Mouse (Mus musculus): ENCODE measurements around the gene Pkd1. TPM values are rescaled to one million over a fixed set of nuclear protein-coding genes. Genes with fewer than 3 reads are reported as not detected.

Gene Pkd1
- polyA plus RNA-seq, 1 experiment from 2014 or later = 23.9 TPM

DNA sequence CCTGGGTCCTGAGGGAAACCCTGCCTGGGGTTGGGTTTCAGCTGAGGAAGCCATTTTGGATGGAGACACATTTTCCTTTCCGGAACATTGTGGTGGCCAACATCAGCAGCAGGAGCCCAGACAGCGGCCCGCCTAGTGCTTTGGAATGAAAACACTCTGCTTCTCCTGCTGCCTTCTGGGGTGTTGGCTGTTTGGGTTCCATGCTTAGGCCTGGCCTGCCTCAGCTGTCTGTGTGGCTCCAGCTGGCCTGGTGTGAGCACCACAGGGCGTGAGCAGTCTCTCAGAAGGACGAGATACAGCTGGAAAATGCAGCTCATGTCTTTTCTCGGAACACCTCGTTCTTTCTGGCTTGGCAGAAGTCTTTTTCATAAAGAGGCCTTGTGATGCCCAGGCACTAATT is 7.5 kb downstream of the Pkd1 start:
- DNase-seq (ENCODE audit: low spot score) = no peak
- Histone ChIP-seq H3K4me2 (ENCODE audit: low read depth, low read length, severe bottlenecking) (no peak overlapping the region), H3K4me3 (ENCODE audit: low read depth, low read length) (no peak overlapping the region), H3K27ac (ENCODE audit: low read depth, low read length) (no peak overlapping the region), H3K9ac (ENCODE audit: low read length) (no peak overlapping the region), H3K36me3 (ENCODE audit: control insufficient read depth, insufficient read depth, low read length) (no peaks in the 10 kb centered on the region), H3K9me3 (ENCODE audit: control insufficient read depth, low read length) (no peaks in the 10 kb centered on the region), H3K4me1 (replicated peaks; ENCODE audit: control insufficient read depth, insufficient read depth, low read length) (peaks cover 12% of the 10 kb centered on the region), H3K27me3 (ENCODE audit: control insufficient read depth, insufficient read depth, low read length) (no peaks in the 10 kb centered on the region)
- WGBS = 91% methylated on average over 7 of the region's 7 CpGs
- no peak for ATAC-seq (replicated peaks; ENCODE audit: low FRiP score)

DNA sequence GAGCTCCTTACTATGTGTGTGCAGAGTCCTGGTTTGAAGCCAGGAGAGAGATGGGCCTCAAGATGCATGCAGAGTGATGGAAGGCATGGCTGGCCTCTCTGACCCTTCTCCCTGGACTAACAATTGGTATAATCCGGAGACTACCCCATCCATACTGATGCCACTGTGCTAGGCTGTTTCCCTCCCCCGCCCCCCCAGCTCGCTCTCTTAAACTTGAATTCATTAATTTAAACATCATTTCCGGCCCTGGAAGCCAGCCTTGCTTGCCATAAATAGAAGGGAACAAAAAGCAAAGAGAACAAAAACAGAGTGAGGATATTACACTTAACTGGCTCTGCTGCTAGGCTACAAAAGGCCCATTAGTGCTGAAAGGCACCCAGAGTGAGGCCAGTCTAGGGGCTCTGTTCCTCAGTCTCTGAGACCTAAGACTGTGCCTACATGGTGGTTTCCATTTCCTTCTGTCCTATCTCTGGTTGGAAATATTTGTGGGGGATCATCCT is 9.0 kb downstream of the Pkd1 start:
- DNase-seq (ENCODE audit: low spot score) = peak; percentile 61
- Histone ChIP-seq H3K36me3 (ENCODE audit: control insufficient read depth, insufficient read depth, low read length) (no peaks in the 10 kb centered on the region), H3K27me3 (ENCODE audit: control insufficient read depth, insufficient read depth, low read length) (no peaks in the 10 kb centered on the region), H3K4me1 (replicated peaks; ENCODE audit: control insufficient read depth, insufficient read depth, low read length) (peaks cover 12% of the 10 kb centered on the region), H3K9me3 (ENCODE audit: control insufficient read depth, low read length) (no peaks in the 10 kb centered on the region), H3K4me2 (ENCODE audit: low read depth, low read length, severe bottlenecking) (peak overlapping the region; percentile 29; the same call in 1 of the 2 replicates), H3K9ac (ENCODE audit: low read length) (no peak overlapping the region), H3K27ac (ENCODE audit: low read depth, low read length) (peak overlapping the region; percentile 80), H3K4me3 (ENCODE audit: low read depth, low read length) (no peak overlapping the region)
- ATAC-seq (replicated peaks; ENCODE audit: low FRiP score) = peak; percentile 64
- 29% methylated on average over 4 of the region's 4 CpGs for WGBS

DNA sequence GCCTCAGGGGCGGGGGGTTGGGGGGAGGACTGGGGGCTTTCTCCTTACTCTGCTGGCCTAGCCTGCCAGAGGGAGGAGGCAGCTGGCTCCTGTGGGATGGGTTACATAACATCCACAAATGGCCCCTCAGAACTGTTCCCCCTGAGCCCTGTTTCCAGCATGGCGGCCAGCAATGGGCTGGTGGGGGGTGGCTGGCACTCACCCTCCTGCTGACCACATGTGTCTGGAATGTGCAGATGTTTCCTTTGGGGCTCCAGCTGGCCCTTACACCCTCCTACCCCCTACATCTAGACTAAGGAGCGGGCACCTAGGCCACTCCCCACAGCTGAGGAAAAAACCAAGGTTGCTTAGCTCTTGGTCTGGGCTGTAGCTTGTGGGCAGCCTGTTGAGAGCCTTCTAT is 9.5 kb downstream of the Pkd1 start:
- Histone ChIP-seq H3K9ac (ENCODE audit: low read length) (no peak overlapping the region), H3K36me3 (ENCODE audit: control insufficient read depth, insufficient read depth, low read length) (no peaks in the 10 kb centered on the region), H3K4me3 (ENCODE audit: low read depth, low read length) (no peak overlapping the region), H3K27me3 (ENCODE audit: control insufficient read depth, insufficient read depth, low read length) (no peaks in the 10 kb centered on the region), H3K4me1 (replicated peaks; ENCODE audit: control insufficient read depth, insufficient read depth, low read length) (peaks cover 12% of the 10 kb centered on the region), H3K27ac (ENCODE audit: low read depth, low read length) (peak overlapping the region; percentile 80), H3K9me3 (ENCODE audit: control insufficient read depth, low read length) (no peaks in the 10 kb centered on the region), H3K4me2 (ENCODE audit: low read depth, low read length, severe bottlenecking) (peak overlapping the region; percentile 29; the same call in 1 of the 2 replicates)
- peak; percentile 42; the same call in 1 of the 2 replicates for ATAC-seq (replicated peaks; ENCODE audit: low FRiP score)
- 50% methylated on average over 3 of the region's 3 CpGs for WGBS
- DNase-seq (ENCODE audit: low spot score) = peak; percentile 57

DNA sequence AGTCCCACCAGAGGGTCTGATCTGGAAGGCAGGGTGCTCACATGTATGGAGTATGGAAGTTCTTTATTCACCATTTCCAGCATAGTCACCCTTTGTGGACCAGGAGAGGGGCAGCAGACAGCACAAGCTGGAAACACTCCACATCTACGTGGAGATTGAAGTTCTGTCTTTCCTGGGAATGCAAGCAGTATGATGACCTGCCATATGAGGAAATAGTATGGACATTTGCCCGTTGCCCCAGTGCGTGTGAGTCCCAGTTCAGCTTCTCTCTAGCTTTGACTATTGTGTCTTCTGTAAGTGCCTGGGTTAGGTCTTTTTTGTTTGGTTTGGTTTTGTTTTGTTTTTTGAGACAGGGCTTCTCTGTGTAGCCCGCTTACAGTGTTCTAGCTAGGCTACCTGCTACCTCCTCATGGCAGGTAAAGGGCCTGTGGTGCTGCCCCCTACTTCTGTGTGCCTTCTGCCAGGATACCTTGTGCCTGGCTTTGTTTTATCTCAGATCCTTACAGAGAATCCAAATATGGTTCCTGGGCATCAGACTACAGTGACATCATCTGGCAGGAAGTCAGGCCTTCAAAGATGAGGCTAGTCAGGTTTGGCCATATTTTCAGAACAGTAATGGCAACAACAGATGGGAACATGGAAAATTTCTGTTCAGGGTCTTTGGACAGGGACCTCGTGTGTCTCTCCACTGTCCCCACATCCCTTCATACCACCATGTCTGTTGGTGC is 10.8 kb downstream of the Pkd1 start:
- Histone ChIP-seq H3K4me3 (ENCODE audit: low read depth, low read length) (no peak overlapping the region), H3K27ac (ENCODE audit: low read depth, low read length) (no peak overlapping the region), H3K27me3 (ENCODE audit: control insufficient read depth, insufficient read depth, low read length) (no peaks in the 10 kb centered on the region), H3K36me3 (ENCODE audit: control insufficient read depth, insufficient read depth, low read length) (no peaks in the 10 kb centered on the region; the same call in 1 of the 2 replicates), H3K9ac (ENCODE audit: low read length) (no peak overlapping the region), H3K9me3 (ENCODE audit: control insufficient read depth, low read length) (no peaks in the 10 kb centered on the region), H3K4me1 (replicated peaks; ENCODE audit: control insufficient read depth, insufficient read depth, low read length) (peaks cover 12% of the 10 kb centered on the region), H3K4me2 (ENCODE audit: low read depth, low read length, severe bottlenecking) (no peak overlapping the region)
- ATAC-seq (replicated peaks; ENCODE audit: low FRiP score) (no peak), DNase-seq (ENCODE audit: low spot score) (no peak)
- WGBS = 93% methylated on average over 5 of the region's 5 CpGs

DNA sequence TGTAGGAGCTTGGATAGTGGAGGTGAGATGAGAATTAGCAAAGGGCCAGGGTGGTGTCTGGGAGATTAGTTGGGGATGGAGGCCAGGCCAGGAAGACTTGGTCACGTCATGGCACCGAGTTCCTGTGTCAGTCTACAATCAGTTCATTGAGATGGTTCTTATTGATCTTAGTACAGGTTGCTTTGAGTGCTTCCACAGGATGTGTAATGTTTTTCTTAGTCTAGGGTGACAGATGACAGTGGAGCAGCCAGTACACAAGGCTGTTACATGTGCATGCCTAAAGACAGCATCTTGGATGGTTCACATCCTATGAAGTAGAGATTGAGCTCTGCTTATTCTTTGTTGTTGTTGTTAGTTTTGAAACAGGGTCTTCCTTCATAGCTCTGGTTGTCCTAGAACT is 12.0 kb downstream of the Pkd1 start:
- no peak overlapping the region for H3K4me3 ChIP-seq (ENCODE audit: low read depth, low read length)
- H3K27ac ChIP-seq (ENCODE audit: low read depth, low read length) = no peak overlapping the region
- no peaks in the 10 kb centered on the region for H3K9me3 ChIP-seq (ENCODE audit: control insufficient read depth, low read length)
- no peaks in the 10 kb centered on the region for H3K27me3 ChIP-seq (ENCODE audit: control insufficient read depth, insufficient read depth, low read length)
- no peak overlapping the region for H3K4me2 ChIP-seq (ENCODE audit: low read depth, low read length, severe bottlenecking)
- H3K9ac ChIP-seq (ENCODE audit: low read length) = no peak overlapping the region
- WGBS = 90% methylated on average over 2 of the region's 2 CpGs
- ATAC-seq (replicated peaks; ENCODE audit: low FRiP score) (no peak), DNase-seq (ENCODE audit: low spot score) (no peak)
- peaks cover 12% of the 10 kb centered on the region for H3K4me1 ChIP-seq (replicated peaks; ENCODE audit: control insufficient read depth, insufficient read depth, low read length)
- H3K36me3 ChIP-seq (ENCODE audit: control insufficient read depth, insufficient read depth, low read length) = no peaks in the 10 kb centered on the region; the same call in 1 of the 2 replicates

DNA sequence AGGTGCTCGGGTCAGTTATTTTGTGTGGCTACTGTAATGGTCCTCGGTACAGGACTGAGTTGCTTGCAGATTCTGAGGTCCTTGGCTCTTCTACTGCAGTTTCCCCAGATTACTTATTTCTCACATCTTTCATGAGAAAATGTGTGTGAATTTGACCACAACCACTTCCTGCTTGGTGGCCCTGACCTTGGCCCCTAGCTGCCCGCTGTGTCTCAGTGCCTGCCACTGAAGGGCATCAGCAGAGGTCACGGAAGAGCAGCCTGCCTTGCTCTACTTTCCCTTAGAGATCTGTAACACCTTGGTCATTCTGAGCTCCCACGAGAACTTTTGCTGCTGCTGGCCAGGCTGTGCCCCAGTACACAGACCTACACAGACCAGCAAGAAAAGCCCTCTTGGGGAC is 14.0 kb downstream of the Pkd1 start:
- WGBS = 88% methylated on average over 5 of the region's 5 CpGs
- no peaks in the 10 kb centered on the region for H3K9me3 ChIP-seq (ENCODE audit: control insufficient read depth, low read length)
- no peak overlapping the region for H3K4me2 ChIP-seq (ENCODE audit: low read depth, low read length, severe bottlenecking)
- ATAC-seq (replicated peaks; ENCODE audit: low FRiP score) (no peak), DNase-seq (ENCODE audit: low spot score) (peak; percentile 46)
- H3K36me3 ChIP-seq (ENCODE audit: control insufficient read depth, insufficient read depth, low read length) = no peaks in the 10 kb centered on the region; the same call in 1 of the 2 replicates
- no peak overlapping the region for H3K27ac ChIP-seq (ENCODE audit: low read depth, low read length)
- peaks cover 8% of the 10 kb centered on the region for H3K4me1 ChIP-seq (replicated peaks; ENCODE audit: control insufficient read depth, insufficient read depth, low read length)
- no peak overlapping the region for H3K9ac ChIP-seq (ENCODE audit: low read length)
- H3K27me3 ChIP-seq (ENCODE audit: control insufficient read depth, insufficient read depth, low read length) = no peaks in the 10 kb centered on the region
- H3K4me3 ChIP-seq (ENCODE audit: low read depth, low read length) = no peak overlapping the region

DNA sequence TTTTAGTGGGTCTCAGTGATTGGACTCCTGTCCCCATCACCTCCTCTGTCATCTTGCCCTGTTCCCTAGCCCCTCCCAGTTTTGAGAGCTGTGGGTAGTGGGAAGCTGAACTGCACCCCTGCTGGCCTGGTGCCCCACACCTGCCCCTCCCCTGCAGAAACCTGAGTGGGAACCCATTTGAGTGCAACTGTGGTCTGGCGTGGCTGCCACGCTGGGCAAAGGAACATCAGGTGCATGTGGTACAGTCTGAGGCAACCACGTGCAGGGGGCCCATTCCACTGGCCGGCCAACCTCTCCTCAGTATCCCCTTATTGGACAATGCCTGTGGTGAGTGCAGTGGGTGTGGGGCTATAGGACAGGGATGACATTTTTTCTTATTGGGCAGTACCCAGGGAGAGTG is 14.8 kb downstream of the Pkd1 start:
- DNase-seq (ENCODE audit: low spot score) (no peak), ATAC-seq (replicated peaks; ENCODE audit: low FRiP score) (no peak)
- Histone ChIP-seq H3K4me1 (replicated peaks; ENCODE audit: control insufficient read depth, insufficient read depth, low read length) (peaks cover under 1% of the 10 kb centered on the region; the same call in 1 of the 2 replicates), H3K36me3 (ENCODE audit: control insufficient read depth, insufficient read depth, low read length) (no peaks in the 10 kb centered on the region; the same call in 1 of the 2 replicates), H3K4me2 (ENCODE audit: low read depth, low read length, severe bottlenecking) (no peak overlapping the region), H3K4me3 (ENCODE audit: low read depth, low read length) (no peak overlapping the region), H3K27ac (ENCODE audit: low read depth, low read length) (no peak overlapping the region), H3K27me3 (ENCODE audit: control insufficient read depth, insufficient read depth, low read length) (no peaks in the 10 kb centered on the region), H3K9ac (ENCODE audit: low read length) (no peak overlapping the region), H3K9me3 (ENCODE audit: control insufficient read depth, low read length) (no peaks in the 10 kb centered on the region)
- 86% methylated on average over 4 of the region's 4 CpGs for WGBS

DNA sequence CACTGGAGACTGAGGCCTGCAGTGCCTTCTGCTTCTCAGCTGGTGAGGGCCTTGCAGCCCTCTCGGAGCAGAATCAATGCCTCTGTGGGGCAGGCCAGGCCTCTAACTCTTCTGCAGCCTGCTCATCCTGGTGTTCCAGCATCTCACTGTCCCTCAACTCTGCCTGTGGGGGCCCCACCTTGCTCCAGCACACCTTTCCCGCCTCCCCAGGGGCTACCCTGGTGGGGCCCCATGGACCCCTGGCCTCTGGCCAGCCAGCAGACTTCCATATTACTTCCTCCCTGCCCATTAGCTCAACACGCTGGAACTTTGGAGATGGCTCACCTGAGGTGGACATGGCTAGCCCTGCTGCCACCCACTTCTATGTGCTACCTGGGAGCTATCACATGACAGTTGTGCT is 15.5 kb downstream of the Pkd1 start:
- ATAC-seq (replicated peaks; ENCODE audit: low FRiP score) = no peak
- H3K4me3 ChIP-seq (ENCODE audit: low read depth, low read length) = no peak overlapping the region
- H3K27ac ChIP-seq (ENCODE audit: low read depth, low read length) = no peak overlapping the region
- H3K9me3 ChIP-seq (ENCODE audit: control insufficient read depth, low read length) = no peaks in the 10 kb centered on the region
- 82% methylated on average over 3 of the region's 3 CpGs for WGBS
- H3K36me3 ChIP-seq (ENCODE audit: control insufficient read depth, insufficient read depth, low read length) = no peaks in the 10 kb centered on the region; the same call in 1 of the 2 replicates
- H3K4me1 ChIP-seq (replicated peaks; ENCODE audit: control insufficient read depth, insufficient read depth, low read length) = no peaks in the 10 kb centered on the region
- no peak overlapping the region for H3K9ac ChIP-seq (ENCODE audit: low read length)
- H3K27me3 ChIP-seq (ENCODE audit: control insufficient read depth, insufficient read depth, low read length) = no peaks in the 10 kb centered on the region
- peak; percentile 29 for DNase-seq (ENCODE audit: low spot score)
- H3K4me2 ChIP-seq (ENCODE audit: low read depth, low read length, severe bottlenecking) = no peak overlapping the region

DNA sequence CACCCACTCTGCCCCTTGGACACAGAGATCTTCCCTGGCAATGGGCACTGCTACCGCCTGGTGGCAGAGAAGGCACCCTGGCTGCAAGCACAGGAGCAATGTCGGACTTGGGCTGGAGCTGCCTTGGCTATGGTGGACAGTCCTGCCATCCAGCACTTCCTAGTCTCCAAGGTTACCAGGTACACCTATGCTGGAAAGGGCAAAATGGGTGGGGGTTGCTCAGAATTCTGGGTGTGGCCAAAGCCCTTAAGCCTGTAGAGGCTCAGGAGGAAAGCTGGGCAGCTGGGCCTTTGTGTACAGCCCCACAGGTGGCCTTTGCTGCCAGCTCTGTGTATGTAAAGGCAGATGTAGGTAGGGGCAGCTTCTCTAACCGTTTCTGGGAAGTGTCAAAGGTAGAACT is 16.2 kb downstream of the Pkd1 start:
- H3K4me3 ChIP-seq (ENCODE audit: low read depth, low read length) = no peak overlapping the region
- H3K4me2 ChIP-seq (ENCODE audit: low read depth, low read length, severe bottlenecking) = no peak overlapping the region
- H3K36me3 ChIP-seq (ENCODE audit: control insufficient read depth, insufficient read depth, low read length) = no peaks in the 10 kb centered on the region; the same call in 1 of the 2 replicates
- DNase-seq (ENCODE audit: low spot score) = peak; percentile 40
- H3K27ac ChIP-seq (ENCODE audit: low read depth, low read length) = no peak overlapping the region
- no peaks in the 10 kb centered on the region for H3K4me1 ChIP-seq (replicated peaks; ENCODE audit: control insufficient read depth, insufficient read depth, low read length)
- WGBS = 68% methylated on average over 3 of the region's 3 CpGs
- ATAC-seq (replicated peaks; ENCODE audit: low FRiP score) = no peak
- H3K27me3 ChIP-seq (ENCODE audit: control insufficient read depth, insufficient read depth, low read length) = no peaks in the 10 kb centered on the region
- H3K9me3 ChIP-seq (ENCODE audit: control insufficient read depth, low read length) = no peaks in the 10 kb centered on the region
- no peak overlapping the region for H3K9ac ChIP-seq (ENCODE audit: low read length)

Measured in forebrain, embryonic 11.5 days (tissue).